Mouse (Mus musculus) gastrocnemius, adult 18-20 months (tissue): ENCODE results near the gene Fut4. TPM values are rescaled to one million over a fixed set of nuclear protein-coding genes. Genes with fewer than 3 reads are reported as not detected.
"Not testable (repeated sequence)": the region's sequence is repeated elsewhere in the genome, so short reads cannot be mapped to it uniquely, and the experiment has no call there.

ENCODE experiments used
- DNase-seq: peaks from one replicate; pipeline ENCODE4 v3.0.0; 2021; ENCODE audit warnings: low spot score
- total RNA-seq, 2 experiments: library from RNA; stranded (reverse); gene quantifications; 2 replicates each; pipeline ENCODE4 v1.2.3; 2021

Gene Fut4
- total RNA-seq, 2 experiments from 2014 or later: 0.11 to 0.21 TPM

- DNase-seq: no peak
Observed at GRCm38 (mm10) chr9:14726629-14727028, 25.6 kb downstream of the Fut4 start.

- no peak for DNase-seq
Observed at GRCm38 (mm10) chr9:14726005-14726404, 26.2 kb downstream of the Fut4 start.

GRCm38 (mm10) chr9:14724755-14725420 is 27.3 kb downstream of the Fut4 start:
- DNase-seq: no peak

GRCm38 (mm10) chr9:14721610-14722009 is 30.6 kb downstream of the Fut4 start:
- DNase-seq: no peak

GRCm38 (mm10) chr9:14720384-14720783 is 31.8 kb downstream of the Fut4 start:
- DNase-seq: no peak

- no peak for DNase-seq
Observed at GRCm38 (mm10) chr9:14718332-14718691, 33.9 kb downstream of the Fut4 start.

GRCm38 (mm10) chr9:14717689-14718331 is 34.4 kb downstream of the Fut4 start:
- peak; percentile 30 for DNase-seq

- DNase-seq: no peak
Observed at GRCm38 (mm10) chr9:14715258-14715657, 36.9 kb downstream of the Fut4 start.

- DNase-seq: no peak
Observed at GRCm38 (mm10) chr9:14710910-14711309, 41.3 kb downstream of the Fut4 start.

GRCm38 (mm10) chr9:14705321-14706162 is 46.7 kb downstream of the Fut4 start:
- DNase-seq: no peak

- DNase-seq: not testable (repeated sequence)
Observed at GRCm38 (mm10) chr9:14700795-14701194, 51.4 kb downstream of the Fut4 start.

GRCm38 (mm10) chr9:14699288-14699640 is 52.9 kb downstream of the Fut4 start:
- DNase-seq: no peak

GRCm38 (mm10) chr9:14698582-14699287 is 53.5 kb downstream of the Fut4 start:
- peak; percentile 93 for DNase-seq

Other genes with a start within 250 kb of the Fut4 start
- 100 to 1,000 TPM; 330 to 339 TPM for gene Amotl1, start 107.3 kb downstream of the Fut4 start, total RNA-seq
- gene Piwil4, start 11.7 kb downstream of the Fut4 start, total RNA-seq: not detected
- gene 1700012B09Rik, start 18.6 kb upstream of the Fut4 start, total RNA-seq: not detected
- 10 to 100 TPM in 1 of 2 experiments, 1 to 10 TPM in 1; 9.2 to 12.7 TPM for gene Mre11a, start 32.3 kb upstream of the Fut4 start, total RNA-seq
- gene Ankrd49, start 32.5 kb upstream of the Fut4 start, total RNA-seq: 1 to 10 TPM; 7.4 to 7.6 TPM
- gene Gpr83, start 107.8 kb upstream of the Fut4 start, total RNA-seq: not detected
- not detected for gene Izumo1r, start 151.6 kb upstream of the Fut4 start, total RNA-seq